Mouse (Mus musculus) midbrain, embryonic 10.5 days (tissue): Measurements from ENCODE around the gene Blcap. TPM values are rescaled to one million over a fixed set of nuclear protein-coding genes. Genes with fewer than 3 reads are reported as not detected.
A peak's percentile ranks its signal among the peaks of the same experiment; 100 is the strongest.

Experiments
- DNase-seq: peaks from one replicate; pipeline ENCODE4 v3.0.0-alpha.2; 2017; ENCODE audit warnings: low spot score
- H3K27ac ChIP-seq: fragments of 300-500 bp; sonication (generic); replicated peaks from 2 replicates; pipeline ENCODE4 v1.5.1; 2016; ENCODE audit warnings: mild to moderate bottlenecking
- H3K27me3 ChIP-seq: fragments of 300-500 bp; sonication (generic); 2 replicates; pipeline ENCODE4 v1.6.1; 2016; ENCODE audit warnings: low read depth, mild to moderate bottlenecking; ENCODE audit not compliant: poor library complexity, severe bottlenecking
- H3K36me3 ChIP-seq: fragments of 300-500 bp; sonication (generic); 2 replicates; pipeline ENCODE4 v1.6.1; 2016; ENCODE audit warnings: mild to moderate bottlenecking, moderate library complexity
- H3K4me1 ChIP-seq: fragments of 300-500 bp; sonication (generic); 2 replicates; pipeline ENCODE4 v1.6.1; 2016
- H3K4me3 ChIP-seq: fragments of 300-500 bp; sonication (generic); 2 replicates; pipeline ENCODE4 v1.5.1; 2016; ENCODE audit warnings: mild to moderate bottlenecking, moderate library complexity
- H3K9me3 ChIP-seq: fragments of 300-500 bp; sonication (generic); replicated peaks from 2 replicates; pipeline ENCODE4 v1.6.1; 2016; ENCODE audit warnings: mild to moderate bottlenecking
- WGBS: fragments of 180-500 bp; shearing (Covaris S2); methylation state at CpG from one replicate; pipeline ENCODE4 v1.1.7; 2016; 5-methylcytosine and 5-hydroxymethylcytosine counted together
- polyA plus RNA-seq: library from polyadenylated mRNA; unstranded; fragments of >200 nt; fragmentation: Nextera tagmentation; extraction: Ambion mirVana; gene quantifications from 2 replicates; pipeline ENCODE4 v1.2.1, GENCODE M21; 2016

Gene Blcap
- polyA plus RNA-seq, 1 experiment from 2014 or later = 76.4 TPM

DNA sequence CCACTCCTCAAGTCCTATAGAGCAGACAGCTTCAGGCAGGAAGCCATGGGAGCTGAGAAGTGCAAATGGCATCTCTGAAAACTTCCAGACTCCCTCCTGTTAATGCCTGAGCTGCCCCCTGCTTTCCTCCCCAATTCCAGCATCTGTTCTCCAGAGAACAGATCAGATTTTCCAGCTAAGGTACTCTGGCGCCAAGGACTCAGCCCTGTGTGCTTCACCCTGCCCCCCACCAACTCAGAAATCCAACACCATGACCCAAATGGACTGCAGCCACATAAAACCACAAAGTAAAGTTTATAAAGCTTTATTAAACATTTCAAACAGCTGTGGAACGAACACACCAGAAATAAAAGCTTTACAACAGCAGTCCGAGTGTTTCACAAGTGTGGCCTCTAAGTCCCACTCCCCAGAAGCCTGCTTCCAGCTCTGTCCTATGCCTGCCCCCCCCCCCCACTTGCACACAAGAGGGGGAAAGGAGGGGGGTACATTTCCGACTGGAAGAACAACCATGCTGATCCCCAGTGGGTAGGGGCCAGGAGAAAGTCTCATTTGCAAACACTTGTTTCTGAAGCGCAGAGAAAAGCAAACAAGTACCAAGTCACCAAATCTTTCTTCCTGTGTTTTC, 14.9 kb downstream of the Blcap start:
- peaks cover 65% of the 10 kb centered on the region for H3K27me3 ChIP-seq
- DNase-seq = no peak
- peaks cover 50% of the 10 kb centered on the region for H3K36me3 ChIP-seq

DNA sequence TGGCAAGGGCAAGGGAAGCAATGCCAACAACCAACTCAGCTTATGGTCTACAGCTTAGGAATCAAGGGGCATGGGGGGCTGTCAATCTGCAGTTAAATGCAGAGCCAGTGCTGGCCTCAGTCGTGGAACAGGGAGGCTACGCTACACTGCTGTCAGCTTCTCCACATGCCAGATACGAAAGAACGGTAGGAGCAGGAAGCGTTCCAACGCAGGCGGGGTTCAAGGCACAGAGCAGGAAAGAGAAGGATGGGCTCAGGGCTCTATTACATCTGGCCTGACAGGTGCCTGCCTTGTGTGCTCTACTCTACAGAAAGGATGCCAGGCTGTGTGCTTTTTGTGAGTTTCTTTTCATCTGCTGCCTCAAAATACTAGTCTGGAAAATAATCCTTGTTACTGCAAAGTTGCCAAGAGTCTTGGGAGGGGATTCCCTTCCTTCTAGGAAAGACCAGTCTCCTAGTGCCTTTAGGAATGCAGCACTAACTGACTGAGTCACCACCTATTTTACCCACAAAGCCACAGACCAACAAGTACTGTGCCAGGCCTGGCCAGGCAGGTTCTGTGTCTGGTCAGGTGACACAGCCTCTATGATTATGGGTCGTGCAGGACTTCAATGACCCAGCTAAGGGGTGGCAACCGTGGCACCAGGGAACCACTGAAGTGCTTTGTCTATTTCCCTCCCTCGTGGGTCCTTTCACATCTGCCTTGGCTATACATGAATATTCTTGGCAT, 18.8 kb downstream of the Blcap start:
- peaks cover 51% of the 10 kb centered on the region for H3K4me1 ChIP-seq
- H3K9me3 ChIP-seq = no peaks in the 10 kb centered on the region
- 90% methylated on average over 10 of the region's 10 CpGs for WGBS
- no peak overlapping the region for H3K27ac ChIP-seq
- peaks cover 80% of the 10 kb centered on the region for H3K27me3 ChIP-seq
- no peak overlapping the region for H3K4me3 ChIP-seq
- DNase-seq = no peak
- peaks cover 28% of the 10 kb centered on the region for H3K36me3 ChIP-seq

More for the DNA sequence above, 14.9 kb downstream of the Blcap start:
- peaks cover 31% of the 10 kb centered on the region for H3K9me3 ChIP-seq
- H3K4me1 ChIP-seq = peaks cover 58% of the 10 kb centered on the region
- no peak overlapping the region for H3K27ac ChIP-seq
- 70% methylated on average over 5 of the region's 5 CpGs for WGBS
- no peak overlapping the region for H3K4me3 ChIP-seq

DNA sequence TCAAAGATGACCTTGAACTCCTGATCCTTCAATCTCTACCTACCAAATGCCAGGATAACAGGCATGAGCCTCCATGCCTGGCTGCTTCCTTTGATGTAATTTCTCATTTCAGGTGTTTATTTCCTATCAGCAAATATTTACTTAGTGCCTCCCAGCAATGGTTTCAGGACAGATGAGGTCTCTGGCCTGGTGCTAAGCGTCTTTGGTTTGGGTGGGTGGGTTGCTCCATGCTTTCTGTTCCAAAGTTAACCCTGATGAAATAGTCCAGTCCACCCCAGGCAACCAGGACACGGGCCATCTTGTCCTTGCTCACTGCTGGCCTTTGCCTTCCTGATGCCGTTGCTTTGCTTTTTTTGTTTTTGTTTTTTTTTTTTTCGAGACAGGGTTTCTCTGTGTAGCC, 20.8 kb downstream of the Blcap start:
- 86% methylated on average over 4 of the region's 4 CpGs for WGBS
- no peak for DNase-seq
- Histone ChIP-seq H3K27me3 (peaks cover 88% of the 10 kb centered on the region), H3K36me3 (peaks cover 20% of the 10 kb centered on the region), H3K4me1 (peaks cover 59% of the 10 kb centered on the region), H3K9me3 (no peaks in the 10 kb centered on the region), H3K4me3 (no peak overlapping the region), H3K27ac (no peak overlapping the region)

DNA sequence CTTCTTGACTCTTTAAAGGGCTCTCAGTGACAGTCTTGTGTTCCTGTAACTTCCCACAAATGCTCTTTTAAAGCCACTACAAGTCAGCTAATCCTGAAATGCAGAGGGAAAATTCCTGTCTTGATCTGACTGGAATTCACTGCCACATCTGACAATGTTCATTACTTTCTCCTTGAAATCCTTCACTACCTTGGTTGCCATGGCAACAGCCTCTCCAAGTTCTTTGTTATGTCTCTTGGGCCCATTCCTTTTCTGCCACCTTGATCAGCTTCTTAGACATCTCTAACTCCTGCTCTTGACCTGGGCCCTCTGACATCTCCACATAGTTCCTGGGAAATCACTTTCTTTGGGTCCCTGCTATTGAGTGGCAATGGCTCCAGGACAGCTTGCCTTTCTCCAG, 24.4 kb downstream of the Blcap start:
- DNase-seq = no peak
- H3K4me3 ChIP-seq = no peak overlapping the region
- H3K9me3 ChIP-seq = no peaks in the 10 kb centered on the region
- H3K27ac ChIP-seq = no peak overlapping the region
- H3K27me3 ChIP-seq = peaks cover 91% of the 10 kb centered on the region
- H3K36me3 ChIP-seq = peaks cover 20% of the 10 kb centered on the region
- H3K4me1 ChIP-seq = peaks cover 69% of the 10 kb centered on the region

DNA sequence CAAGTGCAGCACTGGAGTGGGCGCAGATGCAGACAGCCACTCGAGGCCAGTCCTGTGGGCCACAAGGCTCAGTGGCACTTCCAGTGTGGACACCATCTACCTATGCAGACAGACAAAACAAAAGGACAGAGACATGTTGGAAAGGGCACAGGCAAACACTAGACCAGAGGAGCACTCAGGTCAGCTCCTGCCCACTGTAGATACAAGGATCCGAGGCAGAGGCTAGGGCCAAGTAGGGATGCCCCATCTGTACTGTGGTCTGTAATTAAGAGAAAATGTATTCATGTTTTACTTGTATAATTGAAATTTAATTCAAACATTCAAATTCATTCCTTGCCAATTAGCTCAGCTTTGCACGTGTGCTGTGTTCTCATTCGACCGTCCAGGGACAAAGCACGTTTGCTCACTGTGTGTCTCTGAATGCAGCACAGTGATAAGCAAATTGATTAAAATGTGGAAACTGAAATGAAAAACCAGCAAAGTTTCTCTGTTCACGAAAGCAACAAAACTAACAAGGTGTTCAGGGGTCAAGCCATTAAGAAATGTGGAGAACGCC, 26.7 kb downstream of the Blcap start:
- Histone ChIP-seq H3K4me3 (no peak overlapping the region), H3K27ac (0 out of 2 replicates have a peak overlapping the region, but pooled peaks have one; percentile 7), H3K9me3 (no peaks in the 10 kb centered on the region), H3K4me1 (peaks cover 92% of the 10 kb centered on the region), H3K27me3 (peaks cover 85% of the 10 kb centered on the region), H3K36me3 (peaks cover 20% of the 10 kb centered on the region)
- WGBS = 87% methylated on average over 9 of the region's 9 CpGs
- DNase-seq = no peak

DNA sequence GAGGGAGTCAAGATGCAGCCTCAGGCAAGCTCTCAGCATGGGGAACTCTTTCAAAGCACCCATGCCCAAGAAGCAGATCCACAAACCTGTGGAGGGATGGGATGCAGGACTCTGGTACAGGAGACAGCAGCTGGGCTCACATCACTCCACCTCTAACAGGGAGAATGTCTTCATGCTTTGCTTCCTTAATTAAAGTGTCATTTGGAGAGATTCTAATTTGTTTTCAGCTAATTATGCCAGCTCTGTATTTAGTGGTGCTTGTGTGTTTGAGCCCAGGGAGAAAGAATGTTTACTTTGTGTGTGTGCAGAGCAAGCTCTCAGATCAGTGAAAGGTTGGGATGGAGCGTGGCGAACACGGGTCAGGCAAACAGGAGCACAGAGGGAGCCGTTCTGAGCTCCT, 28.7 kb downstream of the Blcap start:
- peaks cover 8% of the 10 kb centered on the region for H3K36me3 ChIP-seq
- peaks cover 84% of the 10 kb centered on the region for H3K4me1 ChIP-seq
- peaks cover 90% of the 10 kb centered on the region for H3K27me3 ChIP-seq
- no peak overlapping the region for H3K4me3 ChIP-seq
- peak overlapping the region; percentile 64 for H3K27ac ChIP-seq
- WGBS = 69% methylated on average over 4 of the region's 4 CpGs
- H3K9me3 ChIP-seq = no peaks in the 10 kb centered on the region
- DNase-seq = no peak

DNA sequence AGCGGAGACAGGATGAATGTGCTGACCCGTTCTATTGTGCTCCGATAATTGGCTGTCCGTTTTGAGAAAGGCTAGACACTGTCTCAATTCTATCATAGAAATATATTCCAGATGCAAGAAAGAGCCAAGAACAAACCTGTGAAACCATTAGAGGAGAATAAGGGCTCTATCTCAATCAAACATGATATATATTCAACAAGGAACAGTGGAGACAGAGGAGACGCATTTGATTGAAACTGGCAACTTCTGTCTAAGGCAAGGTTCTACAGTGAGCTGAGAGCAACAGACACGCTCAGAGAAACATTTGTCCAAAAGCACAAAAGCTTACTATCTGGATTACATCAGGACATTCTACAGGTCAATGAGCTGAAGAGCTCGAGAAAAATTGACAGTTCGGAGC, 29.4 kb downstream of the Blcap start:
- no peaks in the 10 kb centered on the region for H3K36me3 ChIP-seq
- H3K27ac ChIP-seq = peak overlapping the region; percentile 81
- H3K4me3 ChIP-seq = no peak overlapping the region
- H3K4me1 ChIP-seq = peaks cover 84% of the 10 kb centered on the region
- no peak for DNase-seq
- no peaks in the 10 kb centered on the region for H3K9me3 ChIP-seq
- peaks cover 90% of the 10 kb centered on the region for H3K27me3 ChIP-seq
- 47% methylated on average over 8 of the region's 8 CpGs for whole genome bisulfite sequencing

DNA sequence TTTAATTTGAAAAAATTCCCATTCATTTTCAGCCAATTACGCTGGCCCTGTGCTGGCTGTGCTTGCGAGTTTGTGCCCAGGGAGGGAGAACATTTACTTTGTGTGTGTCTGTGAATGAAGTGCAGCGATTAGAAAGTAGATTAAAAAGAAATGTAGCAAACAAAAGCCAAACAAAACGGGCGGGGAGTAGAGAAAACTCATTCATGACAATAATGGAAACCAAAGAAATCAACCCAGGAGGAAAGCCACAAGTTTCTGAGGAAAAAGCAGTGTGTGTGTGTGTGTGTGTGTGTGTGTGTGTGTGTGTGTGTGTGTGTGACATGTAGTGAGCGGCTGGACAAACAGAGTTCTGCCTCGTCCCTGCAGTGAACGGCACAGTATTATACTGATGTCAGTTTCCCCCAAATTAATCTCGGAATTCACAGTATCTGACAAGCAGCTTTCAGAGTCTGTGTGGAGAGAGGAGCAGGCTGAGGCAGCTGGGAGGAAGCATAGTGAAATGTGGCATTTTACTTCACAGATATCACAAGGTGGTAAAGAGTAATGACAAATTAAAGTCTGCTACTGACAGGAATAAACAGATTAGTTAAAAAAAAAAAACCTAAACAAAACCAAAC, 30.0 kb downstream of the Blcap start:
- 46% methylated on average over 9 of the region's 9 CpGs for WGBS

DNA sequence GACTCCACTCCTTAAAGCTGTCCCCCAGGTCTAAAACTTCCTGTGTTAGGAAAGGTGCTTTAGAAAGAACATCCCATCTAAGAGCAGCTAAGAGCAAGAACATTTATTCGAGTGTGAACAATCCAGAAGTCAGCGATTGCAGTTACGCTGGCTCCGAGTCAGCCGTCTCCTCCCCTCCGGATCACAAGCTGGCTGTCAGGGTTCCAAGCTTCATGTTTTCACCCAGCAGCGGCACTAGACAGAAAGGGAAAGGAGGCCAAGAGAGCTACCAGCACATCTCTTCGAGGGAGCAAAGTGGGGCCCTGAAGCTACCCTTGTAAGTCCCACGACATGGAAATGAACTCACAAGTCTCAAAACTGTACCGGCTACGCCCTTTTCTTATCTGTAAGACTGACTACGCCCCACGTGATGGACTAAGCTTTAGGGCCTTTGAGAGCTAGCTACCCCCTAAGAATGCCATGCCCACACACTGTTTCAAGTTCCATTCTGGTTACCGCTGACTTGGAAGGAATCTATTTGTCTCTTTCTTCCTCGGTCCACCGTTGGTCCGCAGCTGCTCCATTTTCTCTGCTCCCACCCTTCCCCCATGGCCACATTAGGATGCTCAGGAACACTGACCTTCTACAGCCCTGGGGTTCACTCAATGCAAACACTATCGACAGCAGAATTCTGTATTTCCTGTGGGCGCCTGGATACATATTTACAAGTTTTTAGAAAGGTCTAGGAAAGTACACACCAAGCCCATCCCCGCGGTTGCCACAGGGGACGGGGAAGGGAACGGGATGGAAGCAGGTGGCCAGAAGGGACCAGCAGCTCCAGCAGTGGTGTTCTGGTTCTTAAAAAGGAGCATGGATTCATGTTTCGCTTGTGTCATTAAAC, 30.8 kb downstream of the Blcap start:
- no peak for DNase-seq
- H3K9me3 ChIP-seq = no peaks in the 10 kb centered on the region

More for the DNA sequence above, 30.0 kb downstream of the Blcap start:
- Histone ChIP-seq H3K9me3 (no peaks in the 10 kb centered on the region), H3K27me3 (peaks cover 90% of the 10 kb centered on the region), H3K4me1 (peaks cover 84% of the 10 kb centered on the region), H3K4me3 (no peak overlapping the region), H3K27ac (peak overlapping the region; percentile 81), H3K36me3 (no peaks in the 10 kb centered on the region)
- DNase-seq = no peak

DNA sequence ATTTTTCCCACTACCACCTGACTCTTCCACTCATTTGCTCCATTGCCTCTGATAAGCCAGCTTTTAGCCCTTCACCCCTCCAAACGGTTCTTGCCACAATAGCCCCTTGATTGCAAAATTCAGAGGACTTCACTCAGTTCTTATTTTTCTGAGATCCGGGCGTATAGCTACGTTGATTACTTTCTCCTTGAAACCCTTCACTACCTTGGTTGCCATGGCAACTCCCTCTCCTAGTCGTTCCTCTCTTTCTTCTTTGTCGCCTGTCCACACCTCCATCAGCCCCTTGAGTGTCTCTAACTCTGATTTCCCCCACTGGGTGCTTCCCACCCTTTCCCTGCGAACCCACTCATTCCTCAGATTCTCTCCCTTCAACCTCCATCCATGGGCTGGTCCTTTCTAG, 34.0 kb downstream of the Blcap start:
- no peak overlapping the region for H3K4me3 ChIP-seq
- peak overlapping the region; percentile 66 for H3K27ac ChIP-seq
- H3K27me3 ChIP-seq = peaks cover 87% of the 10 kb centered on the region
- no peak for DNase-seq
- H3K4me1 ChIP-seq = peaks cover 79% of the 10 kb centered on the region
- no peaks in the 10 kb centered on the region for H3K9me3 ChIP-seq
- no peaks in the 10 kb centered on the region for H3K36me3 ChIP-seq
- WGBS = 33% methylated on average over 7 of the region's 7 CpGs

More for the DNA sequence above, 30.8 kb downstream of the Blcap start:
- H3K36me3 ChIP-seq = no peaks in the 10 kb centered on the region
- H3K27me3 ChIP-seq = peaks cover 90% of the 10 kb centered on the region
- 72% methylated on average over 24 of the region's 24 CpGs for WGBS
- H3K4me3 ChIP-seq = no peak overlapping the region
- H3K4me1 ChIP-seq = peaks cover 79% of the 10 kb centered on the region
- H3K27ac ChIP-seq = peak overlapping the region; percentile 81

DNA sequence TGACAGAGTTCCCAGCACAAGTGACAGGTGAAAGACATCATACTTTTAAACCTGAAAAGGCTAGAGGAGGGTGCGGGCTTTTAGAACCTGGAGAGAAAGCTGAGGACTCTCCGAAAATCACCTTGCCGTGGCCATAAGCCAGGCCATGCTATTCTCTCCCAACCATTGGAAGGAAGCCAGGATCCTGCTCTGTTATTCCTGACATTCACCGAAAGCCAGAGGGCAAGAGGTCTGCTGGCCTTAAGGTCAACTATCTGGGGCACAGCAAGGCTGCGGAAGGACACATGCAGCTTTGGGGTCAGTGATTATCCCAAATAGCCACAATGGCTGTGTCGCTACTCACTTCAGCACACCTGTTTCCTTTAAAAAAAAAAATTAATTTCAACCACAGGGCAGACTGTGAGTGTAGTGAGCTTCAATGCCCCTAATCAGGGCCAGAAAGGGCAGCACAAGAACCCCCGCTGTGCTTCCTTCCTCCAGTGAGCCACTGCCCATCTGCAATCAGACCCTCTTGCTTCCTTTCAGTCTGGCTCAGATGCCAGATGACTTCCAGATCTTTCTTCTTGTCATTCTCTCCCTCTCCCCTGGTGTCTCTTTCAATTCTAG, 34.5 kb downstream of the Blcap start:
- no peak for DNase-seq
- Histone ChIP-seq H3K27me3 (peaks cover 91% of the 10 kb centered on the region), H3K4me1 (peaks cover 78% of the 10 kb centered on the region), H3K9me3 (no peaks in the 10 kb centered on the region), H3K4me3 (no peak overlapping the region), H3K36me3 (no peaks in the 10 kb centered on the region), H3K27ac (0 out of 2 replicates have a peak overlapping the region, but pooled peaks have one; percentile 35)
- WGBS = 53% methylated on average over 7 of the region's 7 CpGs

DNA sequence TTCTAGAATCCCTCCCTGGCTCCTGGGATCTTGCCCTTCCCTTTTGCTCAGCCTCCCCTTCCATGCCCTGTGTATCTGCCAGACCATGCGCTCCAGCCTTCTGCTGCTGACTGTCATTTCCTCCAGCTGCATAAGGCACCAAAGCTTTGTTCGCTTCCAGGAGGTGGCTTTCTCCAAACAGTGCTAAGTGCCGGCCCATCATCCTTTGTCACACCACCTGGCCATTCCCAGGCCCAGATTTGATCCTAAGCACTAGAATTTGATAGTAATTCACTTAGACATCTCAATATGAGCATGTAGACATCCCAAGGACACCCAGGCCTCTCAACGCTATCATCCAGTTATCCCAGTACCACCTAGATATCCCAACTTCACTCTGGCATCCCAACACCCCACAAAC, 36.9 kb downstream of the Blcap start:
- Histone ChIP-seq H3K27me3 (peaks cover 96% of the 10 kb centered on the region), H3K4me3 (no peak overlapping the region), H3K9me3 (no peaks in the 10 kb centered on the region), H3K4me1 (peaks cover 72% of the 10 kb centered on the region), H3K27ac (peak overlapping the region; percentile 3), H3K36me3 (no peaks in the 10 kb centered on the region)
- WGBS = 64% methylated on average over 4 of the region's 4 CpGs
- no peak for DNase-seq
